Mouse (Mus musculus): Measurements from ENCODE around the gene Fgfr2.

- TF ChIP-seq POLR2A (IDR thresholded peaks at IDR 0.05; ENCODE audit: borderline replicate concordance, extremely low read depth, insufficient read depth, insufficient read length, poor library complexity, severe bottlenecking) (no peak), CTCF (IDR thresholded peaks at IDR 0.05; ENCODE audit: borderline replicate concordance, extremely low read depth, insufficient read depth, insufficient read length) (no peak)
Observed at GRCm38 (mm10) chr7:132056565-132056964, 1066.6 kb downstream of the Fgfr2 start.

All from brain, embryonic 14.5 days (tissue).